Mouse (Mus musculus) heart, embryonic 13.5 days (tissue): Measurements from ENCODE around the gene Nav2. TPM values are rescaled to one million over a fixed set of nuclear protein-coding genes. Genes with fewer than 3 reads are reported as not detected.
A peak's percentile ranks its signal among the peaks of the same experiment; 100 is the strongest.

Experiments
- ATAC-seq: fragments of 200-750 bp; cut with Nextera tagmentation; 2 replicates; pipeline ENCODE4 v1.8.0; 2017; ENCODE audit warnings: moderate TSS enrichment; ENCODE audit not compliant: insufficient number of reproducible peaks, low FRiP score, low TSS enrichment; ENCODE audit errors: extremely low read depth
- H3K27ac ChIP-seq: fragments of 300-500 bp; sonication (generic); replicated peaks from 2 replicates; pipeline ENCODE4 v1.5.1; 2015; ENCODE audit warnings: moderate library complexity, mild to moderate bottlenecking, inconsistent platforms
- H3K27me3 ChIP-seq: fragments of 300-500 bp; sonication (generic); replicated peaks from 2 replicates; pipeline ENCODE4 v1.6.1; 2015; ENCODE audit warnings: mild to moderate bottlenecking, inconsistent platforms
- H3K36me3 ChIP-seq: fragments of 300-500 bp; sonication (generic); 2 replicates; pipeline ENCODE4 v1.6.1; 2015; ENCODE audit warnings: mild to moderate bottlenecking, inconsistent platforms
- H3K4me1 ChIP-seq: fragments of 300-500 bp; sonication (generic); 2 replicates; pipeline ENCODE4 v1.6.1; 2015; ENCODE audit warnings: inconsistent platforms
- H3K4me2 ChIP-seq: fragments of 300-500 bp; sonication (generic); 2 replicates; pipeline ENCODE4 v1.6.1; 2015; ENCODE audit warnings: inconsistent platforms, mild to moderate bottlenecking, moderate library complexity
- H3K4me3 ChIP-seq: fragments of 300-500 bp; sonication (generic); 2 replicates; pipeline ENCODE4 v1.5.1; 2015; ENCODE audit warnings: moderate library complexity, mild to moderate bottlenecking, inconsistent platforms
- H3K9ac ChIP-seq: fragments of 300-500 bp; sonication (generic); 2 replicates; pipeline ENCODE4 v1.6.1; 2015; ENCODE audit warnings: inconsistent platforms, mild to moderate bottlenecking, moderate library complexity
- H3K9me3 ChIP-seq: fragments of 300-500 bp; sonication (generic); 2 replicates; pipeline ENCODE4 v1.6.1; 2016; ENCODE audit warnings: inconsistent platforms
- WGBS: fragments of 180-500 bp; shearing (Covaris S2); methylation state at CpG from one replicate; pipeline ENCODE4 v1.1.7; 2015; ENCODE audit warnings: mixed read lengths; 5-methylcytosine and 5-hydroxymethylcytosine counted together
- polyA plus RNA-seq: library from polyadenylated mRNA; unstranded; fragments of >200 nt; fragmentation: Nextera tagmentation; extraction: Ambion mirVana; gene quantifications from 2 replicates; pipeline ENCODE4 v1.2.1, GENCODE M21; 2015

Nav2 gene
- polyA plus RNA-seq, 1 experiment from 2014 or later = 25.3 TPM

DNA sequence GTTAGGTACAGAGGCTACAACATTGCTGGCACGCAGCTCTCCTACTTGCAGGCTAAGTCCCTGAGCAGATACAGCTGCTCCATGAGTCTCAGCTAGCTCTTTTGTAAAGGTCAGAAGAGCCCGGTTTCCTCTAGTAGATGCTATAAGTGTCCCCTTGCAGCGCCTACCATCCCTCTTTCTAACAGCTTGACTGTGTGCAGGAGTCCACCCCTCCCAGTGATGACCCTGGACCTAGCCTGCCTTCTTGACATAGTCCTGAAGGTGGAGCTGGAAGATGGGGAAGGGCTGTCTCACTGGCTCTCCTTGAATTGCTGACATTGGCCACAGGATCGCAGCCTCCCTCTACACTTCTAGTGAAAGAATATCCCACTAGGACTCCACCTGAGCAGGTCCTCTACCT lies 708.6 kb downstream of the Nav2 start:
- H3K4me2 ChIP-seq = no peak overlapping the region
- no peak for ATAC-seq

GRCm38 (mm10) chr7:49620160-49620559 lies 711.6 kb downstream of the Nav2 start:
- no peaks in the 10 kb centered on the region for H3K9me3 ChIP-seq
- no peaks in the 10 kb centered on the region for H3K4me1 ChIP-seq
- 72% methylated on average over 1 of the region's 1 CpGs for WGBS
- H3K27me3 ChIP-seq = peaks cover 57% of the 10 kb centered on the region
- H3K9ac ChIP-seq = no peak overlapping the region
- H3K27ac ChIP-seq = no peak overlapping the region
- no peak overlapping the region for H3K4me3 ChIP-seq
- no peak overlapping the region for H3K4me2 ChIP-seq
- no peaks in the 10 kb centered on the region for H3K36me3 ChIP-seq
- no peak for ATAC-seq

More for the DNA sequence above, 708.6 kb downstream of the Nav2 start:
- no peaks in the 10 kb centered on the region for H3K36me3 ChIP-seq
- no peak overlapping the region for H3K4me3 ChIP-seq
- no peak overlapping the region for H3K27ac ChIP-seq
- no peak overlapping the region for H3K9ac ChIP-seq
- H3K4me1 ChIP-seq = no peaks in the 10 kb centered on the region
- 83% methylated on average over 4 of the region's 4 CpGs for WGBS
- no peaks in the 10 kb centered on the region for H3K9me3 ChIP-seq
- H3K27me3 ChIP-seq = peaks cover 38% of the 10 kb centered on the region

GRCm38 (mm10) chr7:49631885-49632284 lies 723.4 kb downstream of the Nav2 start:
- Histone ChIP-seq H3K27me3 (peaks cover 98% of the 10 kb centered on the region), H3K4me2 (no peak overlapping the region), H3K36me3 (no peaks in the 10 kb centered on the region), H3K4me3 (no peak overlapping the region), H3K9ac (no peak overlapping the region), H3K9me3 (no peaks in the 10 kb centered on the region), H3K27ac (no peak overlapping the region), H3K4me1 (peaks cover 28% of the 10 kb centered on the region)
- no peak for ATAC-seq
- WGBS = 10% methylated on average over 9 of the region's 9 CpGs

DNA sequence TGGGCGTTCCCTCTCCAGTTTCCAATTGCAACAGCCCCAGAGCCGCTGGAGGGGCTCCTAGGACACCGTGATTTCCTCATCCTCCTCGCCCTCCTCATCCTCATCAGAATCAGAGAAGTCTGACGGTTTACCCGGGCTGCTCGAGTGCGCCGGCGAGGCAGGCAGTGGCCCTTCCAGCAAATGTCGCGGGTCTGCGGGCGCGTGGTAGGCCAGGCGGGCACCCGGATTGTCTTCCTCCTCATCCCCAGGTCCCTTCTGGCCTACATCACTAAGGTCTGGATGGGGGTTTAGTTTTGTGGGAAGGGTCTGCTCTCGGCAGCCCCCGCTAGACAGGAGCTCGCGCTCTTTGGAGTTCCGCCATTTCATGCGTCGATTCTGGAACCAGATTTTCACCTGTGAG lies 723.9 kb downstream of the Nav2 start:
- H3K27me3 ChIP-seq = peaks cover 98% of the 10 kb centered on the region
- WGBS = 5% methylated on average over 24 of the region's 24 CpGs
- H3K9ac ChIP-seq = no peak overlapping the region
- H3K4me1 ChIP-seq = peaks cover 28% of the 10 kb centered on the region
- ATAC-seq = no peak
- no peaks in the 10 kb centered on the region for H3K9me3 ChIP-seq
- H3K4me2 ChIP-seq = peak overlapping the region; percentile 26; the same call in 1 of the 2 replicates
- peak overlapping the region; percentile 20; the same call in 1 of the 2 replicates for H3K4me3 ChIP-seq
- H3K27ac ChIP-seq = no peak overlapping the region
- H3K36me3 ChIP-seq = no peaks in the 10 kb centered on the region

DNA sequence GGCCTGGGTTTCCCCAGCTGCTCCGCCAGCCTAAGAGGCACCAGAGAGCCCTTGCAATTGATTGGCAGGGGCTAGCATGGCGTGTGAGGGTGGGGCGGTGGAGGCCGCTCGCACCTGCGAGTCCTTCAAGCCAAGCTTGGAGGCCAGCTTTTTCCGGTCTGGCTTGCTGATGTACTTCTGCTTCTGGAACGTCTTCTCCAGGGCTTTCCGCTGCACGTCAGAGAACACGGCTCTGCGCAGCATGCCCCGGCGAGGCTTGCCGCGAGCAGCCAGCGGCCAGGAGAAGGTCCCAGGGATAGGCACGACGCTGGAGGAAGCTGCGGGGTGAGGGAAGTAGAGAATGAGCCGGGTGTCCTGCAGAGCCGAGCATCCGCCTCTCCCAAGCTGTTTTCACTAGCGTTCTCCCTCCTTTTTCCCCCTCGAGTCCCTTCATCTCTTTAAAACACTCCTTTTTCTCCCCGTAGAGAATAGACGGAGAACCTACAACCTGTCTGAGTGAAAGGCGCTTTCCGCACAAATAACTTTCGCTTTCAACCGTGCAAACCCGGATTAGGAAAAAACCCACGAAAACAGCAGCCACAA lies 725.0 kb downstream of the Nav2 start:
- WGBS = under 1% methylated on average over 33 of the region's 33 CpGs
- no peak overlapping the region for H3K27ac ChIP-seq
- H3K4me2 ChIP-seq = peak overlapping the region; percentile 71
- H3K9ac ChIP-seq = peak overlapping the region; percentile 54
- peak overlapping the region; percentile 51 for H3K4me3 ChIP-seq
- peaks cover 99% of the 10 kb centered on the region for H3K27me3 ChIP-seq
- H3K36me3 ChIP-seq = no peaks in the 10 kb centered on the region
- ATAC-seq = no peak
- H3K4me1 ChIP-seq = peaks cover 28% of the 10 kb centered on the region
- H3K9me3 ChIP-seq = no peaks in the 10 kb centered on the region

- Histone ChIP-seq H3K27ac (no peak overlapping the region), H3K4me2 (peak overlapping the region; percentile 71), H3K9me3 (no peaks in the 10 kb centered on the region), H3K36me3 (no peaks in the 10 kb centered on the region), H3K9ac (no peak overlapping the region), H3K4me3 (peak overlapping the region; percentile 51), H3K27me3 (peaks cover 99% of the 10 kb centered on the region), H3K4me1 (peaks cover 33% of the 10 kb centered on the region)
- no peak for ATAC-seq
- 2% methylated on average over 26 of the region's 26 CpGs for WGBS
Observed at GRCm38 (mm10) chr7:49634291-49635073, 726.0 kb downstream of the Nav2 start.

- 1% methylated on average over 35 of the region's 35 CpGs for whole genome bisulfite sequencing
- ATAC-seq = no peak
- 0 out of 2 replicates have a peak overlapping the region, but pooled peaks have one; percentile 51 for H3K4me3 ChIP-seq
Observed at GRCm38 (mm10) chr7:49635074-49635621, 726.6 kb downstream of the Nav2 start.

GRCm38 (mm10) chr7:49635971-49636370 lies 727.5 kb downstream of the Nav2 start:
- Histone ChIP-seq H3K27me3 (peaks cover 99% of the 10 kb centered on the region), H3K27ac (no peak overlapping the region), H3K9ac (no peak overlapping the region), H3K4me3 (no peak overlapping the region), H3K4me2 (no peak overlapping the region), H3K4me1 (peaks cover 33% of the 10 kb centered on the region), H3K9me3 (no peaks in the 10 kb centered on the region), H3K36me3 (no peaks in the 10 kb centered on the region)
- ATAC-seq = no peak
- 1% methylated on average over 22 of the region's 22 CpGs for WGBS

More at GRCm38 (mm10) chr7:49635074-49635621, 726.6 kb downstream of the Nav2 start:
- Histone ChIP-seq H3K9ac (no peak overlapping the region), H3K9me3 (no peaks in the 10 kb centered on the region), H3K4me1 (peaks cover 33% of the 10 kb centered on the region), H3K36me3 (no peaks in the 10 kb centered on the region), H3K27ac (no peak overlapping the region), H3K27me3 (peaks cover 99% of the 10 kb centered on the region), H3K4me2 (peak overlapping the region; percentile 71)

GRCm38 (mm10) chr7:49636491-49637115 lies 728.1 kb downstream of the Nav2 start, which contains the start of gene Dbx1:
Gene Dbx1 (minus strand): TSS chr7:49636849.
- 1% methylated on average over 33 of the region's 33 CpGs for WGBS
- Histone ChIP-seq H3K9me3 (no peaks in the 10 kb centered on the region), H3K4me2 (no peak within 1 kb of the TSS), H3K4me3 (no peak within 1 kb of the TSS), H3K9ac (no peak within 1 kb of the TSS), H3K27ac (no peak within 1 kb of the TSS), H3K27me3 (peaks cover 99% of the 10 kb centered on the region), H3K36me3 (no peaks in the 10 kb centered on the region), H3K4me1 (peaks cover 33% of the 10 kb centered on the region)
- ATAC-seq = no peak

- Histone ChIP-seq H3K4me3 (no peak overlapping the region), H3K27me3 (peaks cover 99% of the 10 kb centered on the region), H3K4me1 (peaks cover 31% of the 10 kb centered on the region), H3K4me2 (no peak overlapping the region), H3K9me3 (no peaks in the 10 kb centered on the region), H3K9ac (no peak overlapping the region), H3K27ac (no peak overlapping the region), H3K36me3 (no peaks in the 10 kb centered on the region)
- no peak for ATAC-seq
- 1% methylated on average over 9 of the region's 9 CpGs for WGBS
Observed at GRCm38 (mm10) chr7:49637281-49637680, 728.8 kb downstream of the Nav2 start.
